Mouse (Mus musculus) embryonic facial prominence, embryonic 15.5 days (tissue): ENCODE measurements around the gene Gpr18. TPM values are rescaled to one million over a fixed set of nuclear protein-coding genes. Genes with fewer than 3 reads are reported as not detected.
"Not testable (repeated sequence)": the region's sequence is repeated elsewhere in the genome, so short reads cannot be mapped to it uniquely, and the experiment has no call there.

Source experiments
- ATAC-seq: fragments of 200-750 bp; cut with Nextera tagmentation; 2 replicates; pipeline ENCODE4 v1.8.0; 2017; ENCODE audit warnings: low read depth, moderate TSS enrichment; ENCODE audit not compliant: insufficient number of reproducible peaks, low FRiP score, low TSS enrichment
- H3K27ac ChIP-seq: fragments of 300-500 bp; sonication (generic); replicated peaks from 2 replicates; pipeline ENCODE4 v1.5.1; 2015; ENCODE audit warnings: mild to moderate bottlenecking, inconsistent platforms
- H3K27me3 ChIP-seq: fragments of 300-500 bp; sonication (generic); 2 replicates; pipeline ENCODE4 v1.6.1; 2015; ENCODE audit warnings: inconsistent platforms
- H3K36me3 ChIP-seq: fragments of 300-500 bp; sonication (generic); 2 replicates; pipeline ENCODE4 v1.6.1; 2015; ENCODE audit warnings: mild to moderate bottlenecking, inconsistent platforms
- H3K4me1 ChIP-seq: fragments of 300-500 bp; sonication (generic); 2 replicates; pipeline ENCODE4 v1.6.1; 2015; ENCODE audit warnings: inconsistent platforms
- H3K4me2 ChIP-seq: fragments of 300-500 bp; sonication (generic); replicated peaks from 2 replicates; pipeline ENCODE4 v1.6.1; 2015; ENCODE audit warnings: mild to moderate bottlenecking, inconsistent platforms
- H3K4me3 ChIP-seq: fragments of 300-500 bp; sonication (generic); replicated peaks from 2 replicates; pipeline ENCODE4 v1.5.1; 2015; ENCODE audit warnings: mild to moderate bottlenecking, inconsistent platforms
- H3K9ac ChIP-seq: fragments of 300-500 bp; sonication (generic); 2 replicates; pipeline ENCODE4 v1.6.1; 2015; ENCODE audit warnings: inconsistent platforms
- H3K9me3 ChIP-seq: fragments of 300-500 bp; sonication (generic); replicated peaks from 2 replicates; pipeline ENCODE4 v1.6.1; 2016; ENCODE audit warnings: inconsistent platforms
- WGBS: fragments of 180-500 bp; shearing (Covaris S2); methylation state at CpG from one replicate; pipeline ENCODE4 v1.1.7; 2015; 5-methylcytosine and 5-hydroxymethylcytosine counted together
- polyA plus RNA-seq: library from polyadenylated mRNA; unstranded; fragments of >200 nt; fragmentation: Nextera tagmentation; extraction: Ambion mirVana; gene quantifications from 2 replicates; pipeline ENCODE4 v1.2.1, GENCODE M21; 2015

The Gpr18 gene
- polyA plus RNA-seq, 1 experiment from 2014 or later, result 0.21 TPM

GRCm38 (mm10) chr14:121879266-121879840 is 36.2 kb downstream of the Gpr18 start:
- Histone ChIP-seq H3K4me3 (peak overlapping the region; percentile 87), H3K4me1 (peaks cover 25% of the 10 kb centered on the region), H3K9ac (peak overlapping the region; percentile 83), H3K36me3 (no peaks in the 10 kb centered on the region), H3K27ac (peak overlapping the region; percentile 92; the same call in 1 of the 2 replicates), H3K9me3 (no peaks in the 10 kb centered on the region), H3K4me2 (peak overlapping the region; percentile 90), H3K27me3 (no peaks in the 10 kb centered on the region)
- no peak for ATAC-seq
- 12% methylated on average over 16 of the region's 16 CpGs for whole genome bisulfite sequencing

GRCm38 (mm10) chr14:121878859-121879206 is 36.7 kb downstream of the Gpr18 start:
- Histone ChIP-seq H3K9ac (peak overlapping the region; percentile 83), H3K27me3 (no peaks in the 10 kb centered on the region; the same call in 1 of the 2 replicates), H3K9me3 (no peaks in the 10 kb centered on the region), H3K4me1 (peaks cover 25% of the 10 kb centered on the region), H3K4me3 (peak overlapping the region; percentile 87), H3K36me3 (no peaks in the 10 kb centered on the region), H3K27ac (peak overlapping the region; percentile 92), H3K4me2 (peak overlapping the region; percentile 90)
- no peak; the same call in 1 of the 2 replicates for ATAC-seq
- WGBS, result 1% methylated on average over 27 of the region's 27 CpGs

- ATAC-seq, result peak; percentile 98
- Histone ChIP-seq H3K9ac (peak within 1 kb of the TSS; percentile 83), H3K27me3 (no peaks in the 10 kb centered on the region; the same call in 1 of the 2 replicates), H3K9me3 (no peaks in the 10 kb centered on the region), H3K36me3 (no peaks in the 10 kb centered on the region), H3K4me1 (peaks cover 22% of the 10 kb centered on the region), H3K4me2 (peak within 1 kb of the TSS; percentile 90), H3K4me3 (peak within 1 kb of the TSS; percentile 87), H3K27ac (peak within 1 kb of the TSS; percentile 92)
- under 1% methylated on average over 61 of the region's 61 CpGs for WGBS
Observed at GRCm38 (mm10) chr14:121878176-121878858, 37.3 kb downstream of the Gpr18 start, which contains the start of gene Ubac2. TSS of gene Ubac2 (plus strand) at chr14:121878620.

- H3K4me2 ChIP-seq, result peak overlapping the region; percentile 59
- no peaks in the 10 kb centered on the region for H3K9me3 ChIP-seq
- no peaks in the 10 kb centered on the region; the same call in 1 of the 2 replicates for H3K27me3 ChIP-seq
- peak overlapping the region; percentile 92; the same call in 1 of the 2 replicates for H3K27ac ChIP-seq
- no peaks in the 10 kb centered on the region for H3K36me3 ChIP-seq
- ATAC-seq, result no peak
- H3K4me3 ChIP-seq, result peak overlapping the region; percentile 87
- 0 out of 2 replicates have a peak overlapping the region, but pooled peaks have one; percentile 83 for H3K9ac ChIP-seq
- H3K4me1 ChIP-seq, result peaks cover 20% of the 10 kb centered on the region
- 29% methylated on average over 8 of the region's 8 CpGs for WGBS
Observed at GRCm38 (mm10) chr14:121877640-121878039, 37.9 kb downstream of the Gpr18 start.

- H3K27ac ChIP-seq, result no peak overlapping the region
Observed at GRCm38 (mm10) chr14:121876860-121877259, 38.7 kb downstream of the Gpr18 start.

GRCm38 (mm10) chr14:121876190-121876589 is 39.4 kb downstream of the Gpr18 start:
- 61% methylated on average over 2 of the region's 2 CpGs for WGBS
- ATAC-seq, result not testable (repeated sequence)

More at GRCm38 (mm10) chr14:121876860-121877259, 38.7 kb downstream of the Gpr18 start:
- no peaks in the 10 kb centered on the region for H3K36me3 ChIP-seq
- H3K4me3 ChIP-seq, result no peak overlapping the region
- H3K4me1 ChIP-seq, result peaks cover 18% of the 10 kb centered on the region
- no peak for ATAC-seq
- H3K9ac ChIP-seq, result no peak overlapping the region
- H3K4me2 ChIP-seq, result no peak overlapping the region
- no peaks in the 10 kb centered on the region; the same call in 1 of the 2 replicates for H3K27me3 ChIP-seq
- no peaks in the 10 kb centered on the region for H3K9me3 ChIP-seq
- 83% methylated on average over 2 of the region's 2 CpGs for WGBS

GRCm38 (mm10) chr14:121873646-121874045 is 41.9 kb downstream of the Gpr18 start:
- WGBS, result 62% methylated on average over 4 of the region's 4 CpGs
- no peaks in the 10 kb centered on the region for H3K9me3 ChIP-seq
- no peak overlapping the region for H3K27ac ChIP-seq
- H3K9ac ChIP-seq, result no peak overlapping the region
- H3K4me1 ChIP-seq, result peaks cover 3% of the 10 kb centered on the region; the same call in 1 of the 2 replicates
- H3K4me3 ChIP-seq, result no peak overlapping the region
- no peak overlapping the region for H3K4me2 ChIP-seq
- H3K27me3 ChIP-seq, result no peaks in the 10 kb centered on the region; the same call in 1 of the 2 replicates
- no peaks in the 10 kb centered on the region for H3K36me3 ChIP-seq
- no peak for ATAC-seq

More at GRCm38 (mm10) chr14:121876190-121876589, 39.4 kb downstream of the Gpr18 start:
- not testable (repeated sequence) for H3K9me3 ChIP-seq, H3K36me3 ChIP-seq, H3K27ac ChIP-seq, H3K9ac ChIP-seq, H3K4me2 ChIP-seq, H3K27me3 ChIP-seq, H3K4me3 ChIP-seq
- peaks cover 14% of the 10 kb centered on the region for H3K4me1 ChIP-seq

GRCm38 (mm10) chr14:121873172-121873571 is 42.4 kb downstream of the Gpr18 start:
- no peaks in the 10 kb centered on the region for H3K9me3 ChIP-seq
- H3K27me3 ChIP-seq, result no peaks in the 10 kb centered on the region; the same call in 1 of the 2 replicates
- H3K36me3 ChIP-seq, result no peaks in the 10 kb centered on the region
- no peak overlapping the region for H3K9ac ChIP-seq
- H3K27ac ChIP-seq, result 0 out of 2 replicates have a peak overlapping the region, but pooled peaks have one; percentile 17
- peaks cover 3% of the 10 kb centered on the region; the same call in 1 of the 2 replicates for H3K4me1 ChIP-seq
- no peak overlapping the region for H3K4me3 ChIP-seq
- H3K4me2 ChIP-seq, result no peak overlapping the region
- ATAC-seq, result no peak
- WGBS, result 62% methylated on average over 2 of the region's 2 CpGs

- Histone ChIP-seq H3K4me3 (no peak overlapping the region), H3K27me3 (no peaks in the 10 kb centered on the region; the same call in 1 of the 2 replicates), H3K36me3 (no peaks in the 10 kb centered on the region), H3K9ac (no peak overlapping the region), H3K9me3 (no peaks in the 10 kb centered on the region), H3K4me1 (peaks cover 3% of the 10 kb centered on the region; the same call in 1 of the 2 replicates), H3K4me2 (no peak overlapping the region), H3K27ac (peak overlapping the region; percentile 17; the same call in 1 of the 2 replicates)
- ATAC-seq, result no peak
- 64% methylated on average over 1 of the region's 1 CpGs for WGBS
Observed at GRCm38 (mm10) chr14:121872760-121873159, 42.8 kb downstream of the Gpr18 start.

- no peak overlapping the region for H3K9ac ChIP-seq
- H3K4me1 ChIP-seq, result peaks cover 3% of the 10 kb centered on the region; the same call in 1 of the 2 replicates
- no peak overlapping the region for H3K4me3 ChIP-seq
- H3K27ac ChIP-seq, result peak overlapping the region; percentile 80
- H3K9me3 ChIP-seq, result no peaks in the 10 kb centered on the region
- no peaks in the 10 kb centered on the region for H3K36me3 ChIP-seq
- 45% methylated on average over 1 of the region's 1 CpGs for WGBS
- H3K27me3 ChIP-seq, result no peaks in the 10 kb centered on the region; the same call in 1 of the 2 replicates
- no peak overlapping the region for H3K4me2 ChIP-seq
- peak; percentile 69 for ATAC-seq
Observed at GRCm38 (mm10) chr14:121869111-121869510, 46.5 kb downstream of the Gpr18 start.

GRCm38 (mm10) chr14:121866574-121866973 is 49.0 kb downstream of the Gpr18 start:
- no peak overlapping the region for H3K27ac ChIP-seq
- no peak overlapping the region for H3K9ac ChIP-seq
- no peaks in the 10 kb centered on the region for H3K36me3 ChIP-seq
- no peaks in the 10 kb centered on the region for H3K9me3 ChIP-seq
- WGBS, result 70% methylated on average over 3 of the region's 3 CpGs
- no peak overlapping the region for H3K4me2 ChIP-seq
- no peak for ATAC-seq
- no peaks in the 10 kb centered on the region for H3K27me3 ChIP-seq
- H3K4me1 ChIP-seq, result peaks cover 3% of the 10 kb centered on the region; the same call in 1 of the 2 replicates
- H3K4me3 ChIP-seq, result no peak overlapping the region
